8 mouse cellular contexts compared by ENCODE assay signal in genomic region chr15:102670767-102671575, GRCm38 (mm10). TPM values are rescaled to one million over a fixed set of nuclear protein-coding genes. Genes with fewer than 3 reads are reported as not detected.
DNase-seq lines count a peak whose midpoint lies in the region; ATAC-seq and TF ChIP-seq lines count a peak whose summit lies in the region.

No protein-coding gene starts in this region.

- WGBS in heart, embryonic 12.5 days: under 1% methylated on average over 53 of the region's 53 CpGs
- WGBS in kidney, postnatal 0 days: under 1% methylated on average over 53 of the region's 53 CpGs
- WGBS in liver, embryonic 11.5 days: under 1% methylated on average over 53 of the region's 53 CpGs
- under 1% methylated on average over 53 of the region's 53 CpGs for WGBS in stomach, embryonic 14.5 days

- H3K27me3 ChIP-seq in heart, embryonic 12.5 days (replicated peaks): no peaks in the 10 kb centered on the region
- H3K27me3 ChIP-seq in kidney, postnatal 0 days (ENCODE audit: insufficient read depth, low read length): no peaks in the 10 kb centered on the region
- peaks cover 4% of the 10 kb centered on the region; the same call in 1 of the 2 replicates for H3K27me3 ChIP-seq in liver, embryonic 11.5 days (replicated peaks; ENCODE audit: control insufficient read depth, insufficient read depth, low read length)
- no peaks in the 10 kb centered on the region for H3K27me3 ChIP-seq in stomach, embryonic 14.5 days (ENCODE audit: control insufficient read depth, insufficient read depth, low read length)

- peak; percentile 98 for TF ChIP-seq CTCF in kidney, postnatal 0 days (IDR thresholded peaks at IDR 0.05; ENCODE audit: low read depth)

- peak overlapping the region; percentile 86 for H3K4me3 ChIP-seq in heart, embryonic 12.5 days
- peak overlapping the region; percentile 75 for H3K4me3 ChIP-seq in kidney, postnatal 0 days (replicated peaks; ENCODE audit: low read depth, low read length)
- peak overlapping the region; percentile 65 for H3K4me3 ChIP-seq in liver, embryonic 11.5 days (ENCODE audit: low read depth, low read length)
- H3K4me3 ChIP-seq in stomach, embryonic 14.5 days (ENCODE audit: low read depth, low read length): peak overlapping the region; percentile 81

- H3K9me3 ChIP-seq in heart, embryonic 12.5 days (replicated peaks): no peaks in the 10 kb centered on the region
- H3K9me3 ChIP-seq in kidney, postnatal 0 days (replicated peaks; ENCODE audit: low read length): no peaks in the 10 kb centered on the region
- no peaks in the 10 kb centered on the region for H3K9me3 ChIP-seq in liver, embryonic 11.5 days (ENCODE audit: control insufficient read depth, low read length)
- H3K9me3 ChIP-seq in stomach, embryonic 14.5 days (ENCODE audit: control insufficient read depth, low read depth, low read length): no peaks in the 10 kb centered on the region

- H3K27ac ChIP-seq in heart, embryonic 12.5 days (ENCODE audit: poor library complexity, severe bottlenecking): peak overlapping the region; percentile 99
- H3K27ac ChIP-seq in kidney, postnatal 0 days: peak overlapping the region; percentile 99
- peak overlapping the region; percentile 92 for H3K27ac ChIP-seq in liver, embryonic 11.5 days (ENCODE audit: low read depth, low read length)
- H3K27ac ChIP-seq in stomach, embryonic 14.5 days (ENCODE audit: low read length): peak overlapping the region; percentile 99

- peak overlapping the region; percentile 98 for H3K9ac ChIP-seq in heart, embryonic 12.5 days
- peak overlapping the region; percentile 93 for H3K9ac ChIP-seq in kidney, postnatal 0 days (ENCODE audit: low read depth, low read length)
- H3K9ac ChIP-seq in liver, embryonic 11.5 days (ENCODE audit: low read depth, low read length): peak overlapping the region; percentile 90
- peak overlapping the region; percentile 93 for H3K9ac ChIP-seq in stomach, embryonic 14.5 days (replicated peaks; ENCODE audit: low read depth, low read length)

- peaks cover 28% of the 10 kb centered on the region for H3K4me1 ChIP-seq in heart, embryonic 12.5 days (replicated peaks)
- peaks cover 10% of the 10 kb centered on the region; the same call in 1 of the 2 replicates for H3K4me1 ChIP-seq in kidney, postnatal 0 days (replicated peaks; ENCODE audit: insufficient read depth, low read length)
- H3K4me1 ChIP-seq in liver, embryonic 11.5 days (replicated peaks; ENCODE audit: control insufficient read depth, insufficient read depth, low read length): peaks cover 9% of the 10 kb centered on the region
- H3K4me1 ChIP-seq in stomach, embryonic 14.5 days (ENCODE audit: control insufficient read depth, insufficient read depth, low read length): peaks cover 3% of the 10 kb centered on the region; the same call in 1 of the 2 replicates

- H3K4me2 ChIP-seq in heart, embryonic 12.5 days: peak overlapping the region; percentile 76
- peak overlapping the region; percentile 89 for H3K4me2 ChIP-seq in kidney, postnatal 0 days (ENCODE audit: low read length)
- peak overlapping the region; percentile 64 for H3K4me2 ChIP-seq in liver, embryonic 11.5 days
- H3K4me2 ChIP-seq in stomach, embryonic 14.5 days (replicated peaks; ENCODE audit: low read depth, low read length): peak overlapping the region; percentile 71

- DNase-seq in B cell, adult 2 months: peak; percentile 95 to 96
- peak; percentile 100 for DNase-seq in brain, adult 2 months (ENCODE audit: low read depth, low spot score)
- DNase-seq in kidney, postnatal 0 days (ENCODE audit: low spot score): peak; percentile 98
- DNase-seq in liver, embryonic 11.5 days (ENCODE audit: low spot score): peak; percentile 100
- DNase-seq in naive thymus-derived CD4-positive, alpha-beta T cell, adult 2 months (ENCODE audit: low read depth): peak; percentile 99

- peak; percentile 96 for ATAC-seq in erythroblast, adult 5-6 weeks (replicated peaks; ENCODE audit: low FRiP score, poor library complexity, severe bottlenecking)
- ATAC-seq in heart, embryonic 12.5 days (ENCODE audit: insufficient number of reproducible peaks, low FRiP score): peak; percentile 93
- peak; percentile 92 for ATAC-seq in kidney, postnatal 0 days (replicated peaks; ENCODE audit: low FRiP score, low read depth)
- ATAC-seq in liver, embryonic 11.5 days (replicated peaks; ENCODE audit: low FRiP score): peak; percentile 94
- ATAC-seq in stomach, embryonic 14.5 days (ENCODE audit: insufficient number of reproducible peaks, insufficient read depth, low FRiP score, low read depth): peak; percentile 91

- H3K36me3 ChIP-seq in heart, embryonic 12.5 days: peaks cover 26% of the 10 kb centered on the region
- peaks cover 9% of the 10 kb centered on the region for H3K36me3 ChIP-seq in kidney, postnatal 0 days (ENCODE audit: insufficient read depth, low read length)
- peaks cover 10% of the 10 kb centered on the region; the same call in 1 of the 2 replicates for H3K36me3 ChIP-seq in liver, embryonic 11.5 days (ENCODE audit: control insufficient read depth, insufficient read depth, low read length)
- H3K36me3 ChIP-seq in stomach, embryonic 14.5 days (ENCODE audit: control insufficient read depth, insufficient read depth, low read length): peaks cover 22% of the 10 kb centered on the region

RNA-seq across cellular contexts. Expression of gene Atp5g2, which starts 1.2 kb away (rescaled TPM):
- 22.6 and 29.2 TPM in 2 replicates for total RNA-seq in erythroblast, adult 5-6 weeks (2015; ENCODE audit: low replicate concordance)
- total RNA-seq in erythroblast, adult 5-6 weeks (2017; ENCODE audit: low replicate concordance): 9.0 and 15.5 TPM in 2 replicates
- 73.0 and 88.2 TPM in 2 replicates for polyA plus RNA-seq in heart, embryonic 12.5 days (2016; fragmentation: Nextera tagmentation; extraction: Ambion mirVana)
- polyA plus RNA-seq in kidney, postnatal 0 days (2015; fragmentation: Nextera tagmentation; extraction: Ambion mirVana): 102 and 110 TPM in 2 replicates
- 60.2 and 74.2 TPM in 2 replicates for polyA plus RNA-seq in liver, embryonic 11.5 days (2014; fragmentation: Nextera tagmentation; extraction: Ambion mirVana)
- polyA plus RNA-seq in stomach, embryonic 14.5 days (2014; fragmentation: Nextera tagmentation; extraction: Ambion mirVana): 86.0 and 99.3 TPM in 2 replicates

RNA-seq across cellular contexts. Expression of gene Atf7, which starts 45.7 kb away (rescaled TPM):
- total RNA-seq in erythroblast, adult 5-6 weeks (2015; ENCODE audit: low replicate concordance): 43.9 and 44.4 TPM in 2 replicates
- total RNA-seq in erythroblast, adult 5-6 weeks (2017; ENCODE audit: low replicate concordance): 19.9 and 21.7 TPM in 2 replicates
- polyA plus RNA-seq in heart, embryonic 12.5 days (2016; fragmentation: Nextera tagmentation; extraction: Ambion mirVana): 31.0 and 32.5 TPM in 2 replicates
- polyA plus RNA-seq in kidney, postnatal 0 days (2015; fragmentation: Nextera tagmentation; extraction: Ambion mirVana): 23.2 and 24.9 TPM in 2 replicates
- 14.4 and 17.1 TPM in 2 replicates for polyA plus RNA-seq in liver, embryonic 11.5 days (2014; fragmentation: Nextera tagmentation; extraction: Ambion mirVana)
- 42.7 and 48.9 TPM in 2 replicates for polyA plus RNA-seq in stomach, embryonic 14.5 days (2014; fragmentation: Nextera tagmentation; extraction: Ambion mirVana)

RNA-seq across cellular contexts. Expression of gene Gm28047, which starts 46.1 kb away (rescaled TPM):
- total RNA-seq in erythroblast, adult 5-6 weeks (2015; ENCODE audit: low replicate concordance): not detected in 2 replicates
- not detected in 2 replicates for total RNA-seq in erythroblast, adult 5-6 weeks (2017; ENCODE audit: low replicate concordance)
- not detected in 2 replicates for polyA plus RNA-seq in heart, embryonic 12.5 days (2016; fragmentation: Nextera tagmentation; extraction: Ambion mirVana)
- polyA plus RNA-seq in kidney, postnatal 0 days (2015; fragmentation: Nextera tagmentation; extraction: Ambion mirVana): 0.37 and 0.46 TPM in 2 replicates
- polyA plus RNA-seq in liver, embryonic 11.5 days (2014; fragmentation: Nextera tagmentation; extraction: Ambion mirVana): not detected in 2 replicates
- polyA plus RNA-seq in stomach, embryonic 14.5 days (2014; fragmentation: Nextera tagmentation; extraction: Ambion mirVana): not detected in 2 replicates

RNA-seq across cellular contexts. Expression of gene Calcoco1, which starts 51.0 kb away (rescaled TPM):
- 122 and 194 TPM in 2 replicates for total RNA-seq in erythroblast, adult 5-6 weeks (2015; ENCODE audit: low replicate concordance)
- total RNA-seq in erythroblast, adult 5-6 weeks (2017; ENCODE audit: low replicate concordance): 216 and 452 TPM in 2 replicates
- 55.1 and 55.3 TPM in 2 replicates for polyA plus RNA-seq in heart, embryonic 12.5 days (2016; fragmentation: Nextera tagmentation; extraction: Ambion mirVana)
- polyA plus RNA-seq in kidney, postnatal 0 days (2015; fragmentation: Nextera tagmentation; extraction: Ambion mirVana): 55.2 and 57.5 TPM in 2 replicates
- polyA plus RNA-seq in liver, embryonic 11.5 days (2014; fragmentation: Nextera tagmentation; extraction: Ambion mirVana): 15.0 and 16.2 TPM in 2 replicates
- polyA plus RNA-seq in stomach, embryonic 14.5 days (2014; fragmentation: Nextera tagmentation; extraction: Ambion mirVana): 31.9 and 34.4 TPM in 2 replicates

Comparison
In these comparisons a context has a peak if more than half of its experiments do, and no peak if none do; other contexts are left out.
1. Peak in every context shown above with its lines: DNase-seq, ATAC-seq, H3K4me3 ChIP-seq and H3K27ac ChIP-seq.